Mouse (Mus musculus) liver (tissue): ENCODE results near the gene Ugt1a2.
A peak's percentile ranks its signal among the peaks of the same experiment; 100 is the strongest.

Source experiments
- DNase-seq: peaks from one replicate; pipeline ENCODE4 v3.0.0-alpha.2; 2020; ENCODE audit warnings: mixed read lengths

Gene Ugt1a2

GRCm38 (mm10) chr1:88235046-88235893, 34.9 kb downstream of the Ugt1a2 start:
- no peak for DNase-seq

DNA sequence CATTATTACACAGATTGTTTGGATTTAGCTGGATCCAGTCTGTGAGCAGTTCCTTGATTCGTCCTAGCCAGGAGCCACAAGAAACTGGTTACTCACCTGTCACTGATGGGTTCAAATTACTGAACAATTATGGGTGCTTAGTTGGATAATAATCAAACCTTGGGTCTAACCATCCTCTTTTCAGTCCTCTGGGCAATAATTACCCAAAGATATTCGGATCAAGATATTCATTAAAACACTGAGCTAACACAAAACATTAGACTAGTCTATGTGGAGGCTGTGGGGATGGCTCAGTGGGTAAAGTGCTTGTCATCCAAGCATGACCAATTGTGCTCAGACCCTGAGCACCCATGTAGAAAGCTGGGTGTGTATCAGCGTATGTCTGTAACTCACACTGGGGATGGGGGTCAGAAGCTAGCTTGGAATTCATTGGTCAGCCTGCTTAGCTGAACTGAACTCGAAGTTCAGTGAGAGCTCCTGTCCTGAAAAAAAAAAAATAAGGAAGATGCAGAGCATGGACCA, 35.6 kb downstream of the Ugt1a2 start:
- DNase-seq: no peak

- DNase-seq: no peak
These were observed 36.9 kb downstream of the Ugt1a2 start for GRCm38 (mm10) chr1:88237311-88237710.

GRCm38 (mm10) chr1:88238771-88239170, 38.4 kb downstream of the Ugt1a2 start:
- DNase-seq: no peak

GRCm38 (mm10) chr1:88240072-88240471, 39.7 kb downstream of the Ugt1a2 start:
- DNase-seq: no peak

GRCm38 (mm10) chr1:88240579-88240978, 40.2 kb downstream of the Ugt1a2 start:
- no peak for DNase-seq

DNA sequence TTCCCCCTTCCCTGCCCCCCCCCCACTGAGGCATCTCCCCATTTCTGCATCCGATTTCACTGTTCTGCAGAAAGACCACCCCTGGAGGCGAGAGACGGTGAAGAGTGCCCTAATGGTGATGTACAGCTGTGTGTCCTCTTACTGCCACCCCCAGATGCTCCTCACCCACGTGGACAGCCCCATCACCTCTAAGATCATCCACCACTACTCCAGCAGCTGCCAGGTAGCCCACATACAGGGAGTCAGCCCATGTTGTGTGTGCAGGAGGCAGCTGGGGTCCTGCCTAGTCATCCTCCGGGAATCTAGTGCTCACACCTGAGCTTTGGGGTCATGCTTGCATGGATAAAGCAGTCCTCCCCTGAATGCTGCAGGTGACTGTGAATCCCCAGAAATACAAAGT, 43.5 kb downstream of the Ugt1a2 start:
- DNase-seq: no peak

DNA sequence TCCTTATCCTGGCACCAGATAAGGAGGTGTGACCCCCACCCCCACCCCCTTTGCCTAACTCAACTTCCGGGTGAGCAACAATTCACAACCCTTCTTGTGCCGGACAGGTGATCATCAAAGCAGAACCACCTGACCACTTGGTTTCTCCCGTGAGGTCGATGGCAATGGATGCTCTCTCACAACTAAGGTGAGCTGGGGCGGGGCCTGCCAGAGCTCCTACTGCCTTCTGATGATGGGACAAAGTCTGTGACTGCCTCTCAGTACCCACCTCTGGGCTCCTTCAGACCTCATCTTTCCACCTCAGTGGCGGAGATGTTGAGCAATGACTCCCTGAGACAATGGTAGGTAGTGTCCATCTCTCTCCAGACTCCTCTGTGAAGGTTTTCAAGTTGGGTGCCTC, 45.5 kb downstream of the Ugt1a2 start:
- no peak for DNase-seq

DNA sequence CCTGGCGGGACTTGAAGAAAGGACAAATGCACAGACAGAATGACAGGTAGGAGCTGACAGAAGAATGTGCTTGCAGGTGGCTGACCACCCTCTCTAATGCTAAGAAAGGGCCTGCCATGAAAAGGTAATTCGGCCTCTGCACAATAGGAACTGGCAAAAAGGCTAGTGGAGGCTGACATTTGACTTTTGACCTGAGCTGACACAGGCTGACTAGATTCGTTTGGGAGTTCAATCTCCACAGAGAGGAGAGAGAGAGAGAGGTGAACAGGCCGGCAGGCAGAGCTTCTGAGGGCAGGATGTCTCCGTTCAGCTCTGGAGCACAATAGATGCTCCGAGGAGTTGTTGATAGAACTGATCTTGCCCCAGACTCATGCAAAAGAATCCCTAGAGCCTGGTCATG, 46.0 kb downstream of the Ugt1a2 start:
- DNase-seq: no peak

DNA sequence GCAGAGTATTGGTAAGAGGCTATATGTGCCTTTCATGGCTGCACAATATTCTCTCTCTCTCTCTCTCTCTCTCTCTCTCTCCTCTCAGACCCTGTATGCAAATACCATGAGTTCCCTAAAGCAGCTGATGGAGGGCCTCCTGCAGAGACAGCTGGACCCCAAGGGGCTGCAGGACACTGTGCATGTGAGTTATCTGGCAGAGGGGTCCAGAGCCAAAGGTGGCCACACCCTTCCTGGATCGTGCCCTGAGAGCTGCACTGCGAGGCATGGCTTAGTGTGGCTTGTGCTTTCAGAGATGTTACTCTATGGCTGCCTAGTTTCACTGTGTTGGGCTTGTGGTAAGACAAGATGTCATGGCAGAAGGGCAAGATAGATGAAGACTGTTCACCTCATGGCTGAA, 47.3 kb downstream of the Ugt1a2 start:
- DNase-seq: no peak

DNA sequence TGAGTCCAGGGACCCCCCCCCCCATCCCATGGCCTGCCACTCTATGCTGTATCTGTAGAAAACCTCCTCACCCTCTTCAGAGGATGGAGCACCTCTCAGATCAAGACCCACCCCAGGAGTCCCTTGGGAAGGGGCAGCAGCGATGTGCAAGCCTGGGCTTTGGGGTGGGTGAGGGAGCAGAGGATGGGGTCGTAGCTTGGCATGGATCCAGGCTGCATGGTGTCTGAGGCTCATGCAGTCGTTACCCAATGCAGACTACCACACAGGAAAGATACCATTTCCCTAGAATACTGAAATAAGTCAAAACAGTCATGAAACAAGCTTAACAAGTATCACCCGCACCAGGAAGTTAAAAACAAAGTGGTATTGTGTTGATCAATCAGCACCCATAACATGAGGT, 48.3 kb downstream of the Ugt1a2 start:
- DNase-seq: no peak

DNA sequence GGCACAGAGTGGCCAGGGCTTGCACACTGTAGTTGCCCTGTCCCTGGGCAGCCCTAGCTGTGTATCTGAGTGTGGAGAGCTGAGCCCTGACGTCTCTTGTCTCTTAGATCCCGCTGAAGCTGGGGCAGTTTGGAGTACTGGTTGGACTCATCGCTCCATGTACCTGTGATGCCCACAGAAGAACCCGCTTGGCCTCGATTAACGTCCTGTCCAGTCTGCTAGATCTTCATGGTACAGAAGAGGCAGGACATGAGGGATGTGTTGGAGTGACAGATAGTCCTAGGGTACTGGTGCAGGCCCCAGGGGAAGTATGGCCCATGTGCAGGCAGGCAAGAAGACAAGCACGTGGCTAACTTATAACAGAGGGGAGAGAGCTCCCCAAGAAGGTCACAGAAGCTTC, 49.2 kb downstream of the Ugt1a2 start:
- no peak for DNase-seq

DNA sequence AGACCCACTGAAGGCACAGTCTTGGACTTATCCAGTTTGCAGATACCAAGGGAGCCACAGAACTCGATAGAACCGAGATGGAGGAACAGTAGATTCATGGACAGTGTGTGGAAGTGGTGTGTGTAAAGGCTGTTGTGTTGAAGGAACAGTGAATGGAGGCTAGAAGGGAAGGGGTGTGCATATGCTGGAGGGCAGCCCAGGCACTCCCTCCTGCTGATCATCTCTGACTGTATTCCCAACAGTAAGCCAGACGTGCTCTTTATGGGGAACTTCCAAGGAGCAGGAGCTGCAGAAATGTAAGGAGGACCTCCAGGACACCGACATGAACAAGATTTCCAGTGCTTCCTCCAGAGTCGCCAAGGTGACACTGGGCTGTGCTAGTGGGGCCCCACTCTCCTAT, 49.6 kb downstream of the Ugt1a2 start:
- no peak for DNase-seq

GRCm38 (mm10) chr1:88253106-88253505, 52.7 kb downstream of the Ugt1a2 start:
- no peak for DNase-seq

DNA sequence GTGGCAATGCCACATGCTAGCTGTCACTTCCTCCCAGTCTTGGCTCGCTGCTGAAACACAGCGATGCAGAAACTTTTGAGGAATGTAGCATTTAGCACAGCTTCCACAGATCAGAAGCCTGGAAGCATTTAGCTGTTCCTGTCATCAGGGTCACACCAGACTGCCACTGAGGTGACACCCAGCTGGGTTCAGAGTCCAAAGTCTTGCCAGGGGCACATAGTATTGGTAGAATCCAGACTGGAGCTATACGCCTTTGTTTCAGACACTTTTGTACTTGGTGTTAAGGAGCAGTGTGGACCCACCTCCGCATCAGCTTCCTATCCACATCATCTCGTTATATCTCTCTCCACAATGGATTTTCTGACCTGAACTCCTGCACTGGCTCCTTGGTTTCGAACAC, 53.1 kb downstream of the Ugt1a2 start:
- DNase-seq: no peak

- DNase-seq: no peak
These were observed 54.5 kb downstream of the Ugt1a2 start for GRCm38 (mm10) chr1:88254793-88255465.

DNA sequence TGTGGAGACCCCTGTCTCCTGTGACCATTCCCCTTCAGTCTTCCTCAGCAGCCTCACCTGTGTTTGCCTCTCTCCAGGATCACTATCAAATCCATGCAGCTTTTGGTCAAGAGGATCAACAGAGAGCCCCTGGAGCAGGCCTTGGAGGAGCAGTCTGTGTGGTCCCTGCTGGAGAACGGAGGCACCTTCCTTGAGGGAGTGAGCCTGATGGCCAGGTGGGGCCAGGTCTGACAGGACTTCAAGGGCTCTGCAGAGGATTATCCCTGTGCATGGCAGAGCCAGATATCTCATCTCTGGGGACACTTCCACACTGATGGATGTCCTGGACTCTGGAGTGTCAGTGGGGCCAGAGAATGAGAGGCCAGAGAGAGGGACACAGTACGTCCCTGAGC, 55.1 kb downstream of the Ugt1a2 start:
- DNase-seq: no peak

DNA sequence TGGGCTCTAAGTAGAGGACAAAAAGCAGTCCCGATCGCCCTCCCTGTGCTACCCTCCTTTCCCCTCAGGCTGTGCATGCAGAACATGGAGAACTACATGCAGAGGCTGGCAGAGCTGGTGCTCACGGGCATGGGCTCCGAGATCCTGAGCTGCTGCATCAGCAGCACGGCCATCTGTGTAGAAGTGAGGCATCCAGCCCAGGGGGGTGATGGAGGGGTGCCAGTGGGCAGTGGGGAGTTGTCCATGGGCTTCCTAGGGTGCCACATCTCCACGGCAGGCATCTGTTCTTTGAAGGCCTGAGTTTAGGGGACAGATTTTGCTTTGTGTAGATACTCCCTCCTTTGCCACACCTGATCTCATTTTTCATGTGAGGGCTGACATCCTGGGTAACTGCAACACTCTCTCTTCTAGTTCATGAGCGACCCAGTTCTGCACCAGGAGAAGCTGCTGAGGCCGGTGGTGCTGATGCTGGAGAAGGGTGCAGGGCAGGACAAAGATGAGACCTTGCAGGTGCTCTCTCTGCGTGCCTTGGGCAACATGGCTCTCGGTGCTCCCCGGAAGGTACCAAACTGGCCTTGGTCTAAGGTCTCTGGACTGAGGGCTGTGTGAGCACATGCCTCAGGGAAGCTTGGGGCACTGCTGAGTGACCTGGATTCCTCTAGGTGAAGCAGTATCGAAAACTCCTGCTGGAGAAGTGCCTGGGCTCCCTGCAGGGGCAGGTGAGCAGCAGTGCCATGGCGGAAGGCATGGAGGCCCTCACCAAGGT, 55.8 kb downstream of the Ugt1a2 start:
- no peak for DNase-seq

DNA sequence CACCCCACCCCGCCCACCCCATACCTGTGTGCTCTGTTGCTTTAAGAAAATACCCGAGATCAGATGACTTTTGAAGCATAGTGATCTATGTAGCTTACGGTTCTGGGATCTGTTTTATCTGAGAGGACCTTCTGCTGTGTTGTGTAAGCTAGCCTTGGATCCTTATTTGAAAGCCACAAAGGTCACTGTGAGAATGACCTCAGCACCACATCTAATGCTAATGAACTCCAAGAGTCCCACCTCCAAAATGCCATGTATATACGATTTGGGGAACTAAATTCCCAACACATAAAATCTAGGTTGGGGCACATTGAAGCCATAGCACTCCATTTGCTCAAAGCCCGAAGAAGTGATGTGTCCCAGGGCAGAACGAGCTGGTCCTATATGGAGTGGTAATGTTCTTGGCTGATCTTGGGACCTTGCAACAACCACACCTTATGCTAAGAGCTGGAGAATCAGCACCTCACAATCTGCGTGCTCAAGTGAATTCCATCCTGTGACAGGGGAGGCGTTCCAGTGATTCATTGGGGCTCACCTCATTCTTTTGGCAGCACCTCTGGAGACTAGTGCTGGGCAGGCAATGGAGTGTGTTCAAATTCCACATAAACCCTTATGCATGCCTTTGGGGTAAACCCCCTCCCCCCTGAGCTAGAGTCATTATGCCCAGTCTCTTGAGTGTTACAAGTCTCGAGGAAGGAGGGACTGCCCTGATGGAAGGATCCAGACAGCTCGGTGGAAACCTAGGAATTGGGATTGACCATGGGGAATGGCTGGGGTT, 56.7 kb downstream of the Ugt1a2 start:
- no peak for DNase-seq

DNA sequence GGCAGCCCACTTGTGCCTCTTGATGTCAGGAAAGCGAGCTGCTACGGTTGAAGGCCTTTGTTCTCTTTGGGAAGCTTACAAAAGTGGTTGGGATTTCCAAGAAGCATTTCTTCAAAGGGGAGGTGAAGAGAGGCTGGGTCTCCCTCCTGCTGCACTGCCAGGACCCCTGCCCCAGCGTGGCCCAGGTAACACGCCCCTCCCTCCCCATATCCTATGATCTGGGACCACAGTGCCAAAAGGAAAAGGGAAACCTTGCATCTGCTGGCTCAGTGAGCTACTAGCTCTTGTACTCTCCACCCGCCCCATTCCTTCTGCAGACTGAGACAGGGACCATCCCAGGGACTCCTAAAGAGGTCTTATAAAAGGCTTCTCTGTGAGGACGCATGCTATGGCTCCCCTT, 57.3 kb downstream of the Ugt1a2 start:
- no peak for DNase-seq

GRCm38 (mm10) chr1:88258361-88258760, 58.0 kb downstream of the Ugt1a2 start:
- DNase-seq: no peak

GRCm38 (mm10) chr1:88258881-88259642, 58.7 kb downstream of the Ugt1a2 start:
- peak; percentile 57 for DNase-seq
